Mouse (Mus musculus) heart, postnatal 25 days (tissue): ENCODE results near the gene Coil. TPM values are rescaled to one million over a fixed set of nuclear protein-coding genes. Genes with fewer than 3 reads are reported as not detected.
"Not testable (repeated sequence)": the region's sequence is repeated elsewhere in the genome, so short reads cannot be mapped to it uniquely, and the experiment has no call there.

Source experiments
- DNase-seq: peaks from one replicate; pipeline ENCODE4 v3.0.0; 2022; ENCODE audit warnings: low spot score
- intact Hi-C: fragments of 180-260 bp; cut with DNase I; formaldehyde crosslinking; loops from one replicate; pipeline ENCODE4 v1.15.1; 2025
- total RNA-seq, 2 experiments: library from RNA; stranded (reverse); gene quantifications; 2 replicates each; pipeline ENCODE4 v1.2.3; 2021

Gene Coil
- total RNA-seq, 2 experiments from 2014 or later = 4.6 to 4.9 TPM

DNA sequence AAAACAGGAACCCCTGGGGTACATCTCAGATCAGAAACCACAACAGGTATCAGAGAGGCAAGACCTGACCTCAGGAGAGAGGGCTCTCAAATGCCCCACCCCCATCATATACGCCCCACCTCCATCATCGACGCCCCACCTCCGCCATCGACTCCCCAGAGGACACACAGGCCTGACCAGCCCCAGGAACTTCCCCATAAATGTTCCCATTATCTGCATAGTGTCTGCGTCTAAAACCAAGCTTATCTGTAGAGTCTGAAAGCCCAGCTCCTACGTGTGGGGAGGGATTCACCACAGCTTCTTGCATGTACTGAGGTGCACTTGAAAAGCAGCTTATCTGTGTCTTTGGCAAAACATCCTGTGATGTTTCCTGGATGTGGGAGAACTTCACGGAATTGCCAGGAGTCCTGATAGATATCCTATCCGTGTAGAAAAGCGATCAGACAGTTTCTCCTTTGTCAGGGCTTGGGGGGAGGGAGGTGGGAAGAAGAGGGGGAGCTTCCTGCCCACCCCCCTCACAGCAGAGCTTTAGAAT, 58.9 kb downstream of the Coil start:
- peak; percentile 26 for DNase-seq
- intact Hi-C loops = loop anchor here (2.0 kb wide), 1 partner anchor 30 kb away; the partner anchor contains the start of gene Trim25

DNA sequence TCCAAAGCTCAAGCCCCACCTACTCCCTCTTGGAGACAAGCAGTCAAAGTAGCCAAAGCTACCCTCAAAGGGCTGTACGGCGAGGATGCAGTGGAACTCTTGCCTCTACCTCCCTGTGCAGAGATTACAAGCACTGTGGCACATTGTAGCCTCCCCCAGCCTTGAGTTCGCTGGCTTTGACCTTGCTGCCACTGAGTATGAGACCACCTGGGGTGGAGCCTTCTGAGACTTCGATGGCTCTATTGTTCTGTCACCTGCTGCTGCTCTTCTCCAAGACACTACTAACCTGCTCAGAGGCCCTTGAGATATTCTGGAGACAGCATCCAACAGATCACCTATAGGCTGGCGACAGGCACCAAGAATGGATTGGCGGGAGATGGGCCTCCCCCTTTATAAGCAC, 60.5 kb downstream of the Coil start:
- no peak for DNase-seq
- intact Hi-C loops = no loop called here

DNA sequence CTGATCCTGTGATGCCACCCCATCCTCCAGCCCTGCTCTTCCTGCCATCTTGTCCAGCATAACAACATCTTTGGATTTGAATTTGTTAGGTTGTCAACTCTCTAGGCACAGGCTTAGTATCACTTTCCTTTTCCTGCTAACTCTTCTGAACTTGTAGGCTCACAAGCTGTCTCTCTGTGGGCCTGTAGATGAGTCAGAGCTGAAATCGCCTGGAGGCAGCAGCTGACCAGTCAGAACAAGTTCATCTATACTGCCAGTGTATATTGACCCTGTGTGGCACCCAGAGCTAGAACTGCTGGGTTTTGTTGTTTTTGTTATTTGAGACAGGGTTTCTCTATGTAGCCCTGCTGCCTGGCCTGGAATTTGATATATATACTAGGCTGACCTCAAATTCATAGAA, 61.1 kb downstream of the Coil start:
- intact Hi-C loops = no loop called here
- DNase-seq = no peak

GRCm38 (mm10) chr11:89034592-89034991, 64.5 kb downstream of the Coil start:
- intact Hi-C loops = no loop called here
- no peak for DNase-seq

- intact Hi-C loops = loop anchor here (1.0 kb wide), 1 partner anchor 43 kb away; no protein-coding TSS in a partner anchor
- DNase-seq = no peak
Measured at GRCm38 (mm10) chr11:89035552-89035951, 65.5 kb downstream of the Coil start.

- intact Hi-C loops = no loop called here
- no peak for DNase-seq
Measured at GRCm38 (mm10) chr11:89038496-89038895, 68.4 kb downstream of the Coil start.

DNA sequence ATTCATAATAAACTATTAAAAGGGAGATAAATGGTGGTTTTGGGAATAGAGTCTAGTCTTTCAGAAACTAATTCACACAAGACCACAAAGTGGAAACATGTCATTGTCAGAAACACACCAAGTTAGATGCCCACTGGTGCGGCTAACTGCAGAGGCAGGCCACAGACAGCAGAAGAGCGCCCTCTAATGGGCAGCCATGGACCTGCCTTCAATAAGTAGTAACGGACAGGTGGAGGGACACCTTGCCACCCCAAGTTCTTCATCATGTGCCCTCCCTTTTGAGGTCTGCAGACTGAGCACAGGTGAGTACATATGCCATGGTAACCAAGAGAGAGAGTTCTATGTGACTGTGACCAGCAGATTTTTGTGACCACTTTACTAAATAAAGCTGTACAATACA, 69.3 kb downstream of the Coil start:
- DNase-seq = peak; percentile 28
- intact Hi-C loops = loop anchor here (1.0 kb wide), 1 partner anchor 50 kb away; no protein-coding TSS in a partner anchor

DNA sequence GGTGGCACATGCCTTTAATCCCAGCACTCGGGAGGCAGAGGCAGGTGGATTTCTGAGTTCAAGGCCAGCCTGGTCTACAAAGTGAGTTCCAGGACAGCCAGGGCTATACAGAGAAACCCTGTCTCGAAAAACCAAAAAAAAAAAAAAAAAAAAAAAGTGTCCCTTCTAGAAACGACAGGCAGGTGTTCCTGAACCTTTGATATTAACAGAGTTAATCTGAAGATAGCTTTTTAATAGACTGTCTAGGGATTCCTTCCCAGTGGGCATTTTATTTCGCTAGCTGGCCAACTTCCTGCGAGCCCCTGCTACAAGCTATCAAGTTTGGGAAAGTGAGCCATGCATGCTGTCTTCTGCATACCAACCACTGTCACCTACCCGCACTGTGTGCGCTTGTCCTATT, 71.0 kb downstream of the Coil start:
- DNase-seq, intact Hi-C loops: not testable (repeated sequence)

Other genes with a start within 250 kb of the Coil start
- gene Akap1, start 105.7 kb upstream of the Coil start, total RNA-seq = 100 to 1,000 TPM; 114 to 123 TPM
- gene Scpep1, start 14.8 kb upstream of the Coil start, total RNA-seq = 10 to 100 TPM; 16.8 to 20.3 TPM
- not detected for gene Elobl, start 3.3 kb upstream of the Coil start, total RNA-seq
- 10 to 100 TPM; 20.5 to 22.7 TPM for gene Trim25, start 29.1 kb downstream of the Coil start, total RNA-seq
- 10 to 100 TPM in 1 of 2 experiments, 1 to 10 TPM in 1; 9.4 to 10.6 TPM for gene Dgke, start 96.6 kb downstream of the Coil start, total RNA-seq
- gene Gm525, start 103.6 kb downstream of the Coil start, total RNA-seq = not detected